Mouse (Mus musculus) small intestine, adult 2 months (tissue): Measurements from ENCODE around the gene Lrp5.

Experiments
- CTCF ChIP-seq: fragments of 200-500 bp; IDR thresholded peaks from 2 replicates; pipeline ENCODE4 v1.5.1; 2012; ENCODE audit warnings: low read depth, mild to moderate bottlenecking, control low read depth, inconsistent platforms, low read length, moderate library complexity, mixed read lengths; ENCODE audit not compliant: insufficient replicate concordance, insufficient read length; ENCODE audit errors: extremely low read depth
- POLR2A ChIP-seq: fragments of 200-500 bp; IDR thresholded peaks from 2 replicates; pipeline ENCODE4 v1.6.1; 2012; ENCODE audit warnings: low read depth, mild to moderate bottlenecking, control low read depth, inconsistent platforms, low read length, moderate library complexity

- TF ChIP-seq POLR2A (no peak), CTCF (no peak)
Measured at GRCm38 (mm10) chr19:3562752-3563151, 123.6 kb downstream of the Lrp5 start.
